Mouse (Mus musculus): Measurements from ENCODE around the gene Scnm1. TPM values are rescaled to one million over a fixed set of nuclear protein-coding genes. Genes with fewer than 3 reads are reported as not detected.
A peak's percentile ranks its signal among the peaks of the same experiment; 100 is the strongest.
"Not testable (repeated sequence)": the region's sequence is repeated elsewhere in the genome, so short reads cannot be mapped to it uniquely, and the experiment has no call there.

Gene Scnm1
- total RNA-seq, 1 experiment = 38.1 TPM

- H3K9me3 ChIP-seq (ENCODE audit: control insufficient read depth, insufficient read depth, low read depth, low read length) = no peaks in the 10 kb centered on the region
- peak overlapping the region; percentile 38; the same call in 1 of the 2 replicates for H3K27ac ChIP-seq (ENCODE audit: insufficient read depth, low read depth, low read length, poor library complexity, severe bottlenecking)
- in situ Hi-C loops (cut with MboI; ENCODE audit: low sequenced_read_pairs in 2 of 2, unreplicated experiment in 2 of 2) = no loop called here
- H3K4me1 ChIP-seq (ENCODE audit: control insufficient read depth in 2 of 2, insufficient read depth in 2 of 2, low read length in 2 of 2, poor library complexity in 1 of 2) = peaks cover 3 to 9% of the 10 kb centered on the region in 2 experiments; a peak in 2 of 4 replicates
- TF ChIP-seq CHD2 (IDR thresholded peaks at IDR 0.05; ENCODE audit: low read depth, low read length) = no peak
- TF ChIP-seq HCFC1 (IDR thresholded peaks at IDR 0.05; ENCODE audit: borderline replicate concordance, insufficient read depth, low read length) = no peak
- no peak for TF ChIP-seq ZC3H11A (IDR thresholded peaks at IDR 0.05; ENCODE audit: borderline replicate concordance, low read depth, low read length)
- no peak for TF ChIP-seq MAFK (IDR thresholded peaks at IDR 0.05; ENCODE audit: insufficient read depth, low read depth, low read length)
- no peak for TF ChIP-seq ZNF384 (IDR thresholded peaks at IDR 0.05; ENCODE audit: low read depth, low read length)
- H3K4me3 ChIP-seq (ENCODE audit: insufficient read depth in 1 of 2, low read depth in 1 of 2, low read length in 2 of 2, poor library complexity in 1 of 2, severe bottlenecking in 1 of 2) = peak overlapping the region; percentile 77 to 93
- H3K36me3 ChIP-seq (ENCODE audit: control insufficient read depth, insufficient read depth, low read length, poor library complexity, severe bottlenecking) = peaks cover 3% of the 10 kb centered on the region; the same call in 1 of the 2 replicates
- H3K9ac ChIP-seq (ENCODE audit: insufficient read depth, low read depth, low read length, poor library complexity, severe bottlenecking) = peak overlapping the region; percentile 95
- no peak for DNase-seq (ENCODE audit: low read depth, low spot score)
These were observed 635 bp downstream of the Scnm1 start for GRCm38 (mm10) chr3:95133176-95133575.

- H3K9ac ChIP-seq (ENCODE audit: insufficient read depth, low read depth, low read length, poor library complexity, severe bottlenecking); DNase-seq (ENCODE audit: low read depth, low spot score); H3K9me3 ChIP-seq (ENCODE audit: control insufficient read depth, insufficient read depth, low read depth, low read length); in situ Hi-C loops (cut with MboI; ENCODE audit: low sequenced_read_pairs in 2 of 2, unreplicated experiment in 2 of 2); H3K4me3 ChIP-seq (ENCODE audit: insufficient read depth in 1 of 2, low read depth in 1 of 2, low read length in 2 of 2, poor library complexity in 1 of 2, severe bottlenecking in 1 of 2); H3K36me3 ChIP-seq (ENCODE audit: control insufficient read depth, insufficient read depth, low read length, poor library complexity, severe bottlenecking); H3K27ac ChIP-seq (ENCODE audit: insufficient read depth, low read depth, low read length, poor library complexity, severe bottlenecking); H3K4me1 ChIP-seq (ENCODE audit: control insufficient read depth in 2 of 2, insufficient read depth in 2 of 2, low read length in 2 of 2, poor library complexity in 1 of 2): not testable (repeated sequence)
These were observed 1.4 kb downstream of the Scnm1 start for GRCm38 (mm10) chr3:95132389-95132788.

DNA sequence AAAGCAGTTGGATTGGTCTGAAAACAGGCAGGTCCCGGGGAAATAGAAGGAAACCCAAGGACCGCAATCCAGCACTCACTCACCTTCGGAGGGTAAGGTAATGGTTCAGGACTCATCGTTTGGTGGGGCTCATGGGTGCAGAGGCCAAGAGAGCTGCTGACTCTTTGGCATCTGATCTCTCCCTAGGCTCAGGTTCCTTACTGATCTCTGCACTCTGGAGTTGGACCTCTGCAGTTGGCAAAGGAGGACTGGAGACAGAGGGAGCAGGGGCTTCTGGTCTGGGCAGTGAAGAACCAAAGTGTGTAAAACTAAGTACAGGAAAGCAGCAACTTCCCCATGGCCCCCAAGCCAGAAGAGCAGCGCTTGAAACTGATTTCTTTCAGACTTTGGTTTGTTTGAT, 3.7 kb downstream of the Scnm1 start:
- H3K9me3 ChIP-seq (ENCODE audit: control insufficient read depth, insufficient read depth, low read depth, low read length) = no peaks in the 10 kb centered on the region
- in situ Hi-C loops (cut with MboI; ENCODE audit: low sequenced_read_pairs in 2 of 2, unreplicated experiment in 2 of 2) = no loop called here
- H3K9ac ChIP-seq (ENCODE audit: insufficient read depth, low read depth, low read length, poor library complexity, severe bottlenecking) = no peak overlapping the region
- H3K27ac ChIP-seq (ENCODE audit: insufficient read depth, low read depth, low read length, poor library complexity, severe bottlenecking) = no peak overlapping the region
- H3K4me1 ChIP-seq (ENCODE audit: control insufficient read depth in 2 of 2, insufficient read depth in 2 of 2, low read length in 2 of 2, poor library complexity in 1 of 2) = peaks cover 0 to 7% of the 10 kb centered on the region in 2 experiments; a peak in 1 of 4 replicates
- no peak overlapping the region for H3K4me3 ChIP-seq (ENCODE audit: insufficient read depth in 1 of 2, low read depth in 1 of 2, low read length in 2 of 2, poor library complexity in 1 of 2, severe bottlenecking in 1 of 2)
- TF ChIP-seq ZC3H11A (IDR thresholded peaks at IDR 0.05; ENCODE audit: borderline replicate concordance, low read depth, low read length) = no peak
- no peak for TF ChIP-seq HCFC1 (IDR thresholded peaks at IDR 0.05; ENCODE audit: borderline replicate concordance, insufficient read depth, low read length)
- no peak for TF ChIP-seq MAFK (IDR thresholded peaks at IDR 0.05; ENCODE audit: insufficient read depth, low read depth, low read length)
- TF ChIP-seq ZNF384 (IDR thresholded peaks at IDR 0.05; ENCODE audit: low read depth, low read length) = no peak
- TF ChIP-seq CHD2 (IDR thresholded peaks at IDR 0.05; ENCODE audit: low read depth, low read length) = no peak
- peaks cover 3% of the 10 kb centered on the region; the same call in 1 of the 2 replicates for H3K36me3 ChIP-seq (ENCODE audit: control insufficient read depth, insufficient read depth, low read length, poor library complexity, severe bottlenecking)
- no peak for DNase-seq (ENCODE audit: low read depth, low spot score)

GRCm38 (mm10) chr3:95129226-95129651, 4.6 kb downstream of the Scnm1 start:
- DNase-seq (ENCODE audit: low read depth, low spot score) = no peak
- Histone ChIP-seq H3K36me3 (ENCODE audit: control insufficient read depth, insufficient read depth, low read length, poor library complexity, severe bottlenecking) (peaks cover 3% of the 10 kb centered on the region; the same call in 1 of the 2 replicates), H3K9ac (ENCODE audit: insufficient read depth, low read depth, low read length, poor library complexity, severe bottlenecking) (no peak overlapping the region), H3K4me1 (ENCODE audit: control insufficient read depth in 2 of 2, insufficient read depth in 2 of 2, low read length in 2 of 2, poor library complexity in 1 of 2) (peaks cover 0 to 10% of the 10 kb centered on the region in 2 experiments; a peak in 1 of 4 replicates), H3K9me3 (ENCODE audit: control insufficient read depth, insufficient read depth, low read depth, low read length) (no peaks in the 10 kb centered on the region), H3K27ac (ENCODE audit: insufficient read depth, low read depth, low read length, poor library complexity, severe bottlenecking) (no peak overlapping the region), H3K4me3 (ENCODE audit: insufficient read depth in 1 of 2, low read depth in 1 of 2, low read length in 2 of 2, poor library complexity in 1 of 2, severe bottlenecking in 1 of 2) (no peak overlapping the region)
- in situ Hi-C loops (cut with MboI; ENCODE audit: low sequenced_read_pairs in 2 of 2, unreplicated experiment in 2 of 2) = no loop called here
- TF ChIP-seq MAFK (IDR thresholded peaks at IDR 0.05; ENCODE audit: insufficient read depth, low read depth, low read length) (no peak), CHD2 (IDR thresholded peaks at IDR 0.05; ENCODE audit: low read depth, low read length) (no peak), ZNF384 (IDR thresholded peaks at IDR 0.05; ENCODE audit: low read depth, low read length) (no peak), ZC3H11A (IDR thresholded peaks at IDR 0.05; ENCODE audit: borderline replicate concordance, low read depth, low read length) (no peak), HCFC1 (IDR thresholded peaks at IDR 0.05; ENCODE audit: borderline replicate concordance, insufficient read depth, low read length) (no peak)

DNA sequence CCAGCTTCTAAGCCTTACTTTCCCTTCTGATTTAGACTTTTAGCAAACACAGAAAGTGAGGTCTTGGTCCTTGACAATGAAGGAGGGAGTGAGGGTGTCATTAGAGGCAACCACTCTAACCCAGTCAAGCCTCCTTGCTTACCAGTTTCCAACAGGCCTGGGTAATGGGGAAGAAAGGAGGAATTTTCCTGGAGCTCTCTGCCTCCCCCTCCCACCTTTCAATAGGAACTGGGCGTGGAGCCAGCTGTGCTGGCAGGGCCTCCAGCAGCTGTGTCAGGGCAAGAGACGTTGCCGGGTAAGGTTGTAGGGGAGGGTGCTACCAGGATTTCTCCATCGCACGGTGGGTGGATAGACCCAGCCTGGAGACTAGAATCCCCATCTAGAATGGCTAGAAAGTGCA, 8.8 kb downstream of the Scnm1 start:
- TF ChIP-seq ZNF384 (IDR thresholded peaks at IDR 0.05; ENCODE audit: low read depth, low read length) (no peak), HCFC1 (IDR thresholded peaks at IDR 0.05; ENCODE audit: borderline replicate concordance, insufficient read depth, low read length) (no peak), ZC3H11A (IDR thresholded peaks at IDR 0.05; ENCODE audit: borderline replicate concordance, low read depth, low read length) (no peak), CHD2 (IDR thresholded peaks at IDR 0.05; ENCODE audit: low read depth, low read length) (no peak), MAFK (IDR thresholded peaks at IDR 0.05; ENCODE audit: insufficient read depth, low read depth, low read length) (no peak)
- no peak overlapping the region for H3K27ac ChIP-seq (ENCODE audit: insufficient read depth, low read depth, low read length, poor library complexity, severe bottlenecking)
- no peaks in the 10 kb centered on the region for H3K9me3 ChIP-seq (ENCODE audit: control insufficient read depth, insufficient read depth, low read depth, low read length)
- DNase-seq (ENCODE audit: low read depth, low spot score) = no peak
- peaks cover 19% of the 10 kb centered on the region for H3K36me3 ChIP-seq (ENCODE audit: control insufficient read depth, insufficient read depth, low read length, poor library complexity, severe bottlenecking)
- H3K4me3 ChIP-seq (ENCODE audit: insufficient read depth in 1 of 2, low read depth in 1 of 2, low read length in 2 of 2, poor library complexity in 1 of 2, severe bottlenecking in 1 of 2) = no peak overlapping the region
- no peak overlapping the region for H3K9ac ChIP-seq (ENCODE audit: insufficient read depth, low read depth, low read length, poor library complexity, severe bottlenecking)
- in situ Hi-C loops (cut with MboI; ENCODE audit: low sequenced_read_pairs in 2 of 2, unreplicated experiment in 2 of 2) = no loop called here
- H3K4me1 ChIP-seq (ENCODE audit: control insufficient read depth in 2 of 2, insufficient read depth in 2 of 2, low read length in 2 of 2, poor library complexity in 1 of 2) = peaks cover 0 to 8% of the 10 kb centered on the region in 2 experiments; a peak in 1 of 4 replicates

All from ES-E14 (cell line).